Mouse (Mus musculus) lung, adult 2 months (tissue): ENCODE data around the gene Lix1.

ENCODE experiments used
- CTCF ChIP-seq: fragments of 200-500 bp; IDR thresholded peaks from 2 replicates; pipeline ENCODE4 v1.5.1; 2011; ENCODE audit warnings: mild to moderate bottlenecking, low read length, control low read depth; ENCODE audit not compliant: insufficient read depth
- POLR2A ChIP-seq: fragments of 200-500 bp; IDR thresholded peaks from 2 replicates; pipeline ENCODE4 v1.6.1; 2011; ENCODE audit warnings: low read depth, mild to moderate bottlenecking, control low read depth, low read length, borderline replicate concordance; ENCODE audit errors: extremely low read depth

DNA sequence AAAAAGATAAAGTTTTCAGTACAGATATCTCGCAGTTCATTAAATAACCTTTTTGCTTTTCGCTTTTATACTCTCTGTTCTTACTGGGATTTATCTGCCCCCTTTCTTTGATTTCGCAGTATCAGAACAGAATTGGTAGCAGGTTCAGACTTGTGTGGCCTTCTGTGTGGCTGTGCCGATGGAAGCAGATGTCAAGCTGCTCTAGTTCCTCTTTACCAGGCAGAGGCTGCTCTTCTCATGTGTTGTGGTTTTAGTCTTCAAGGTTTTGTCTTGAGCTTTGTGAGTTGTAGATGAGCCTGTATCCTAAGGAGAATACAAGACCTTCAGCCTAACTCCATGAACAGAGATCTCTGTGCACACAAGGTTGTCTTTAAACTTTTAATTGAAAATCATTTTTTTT lies 10.6 kb upstream of the Lix1 start:
- TF ChIP-seq CTCF (no peak), POLR2A (no peak)
